9 mouse cellular contexts compared by ENCODE assay signal in the genomic region with DNA sequence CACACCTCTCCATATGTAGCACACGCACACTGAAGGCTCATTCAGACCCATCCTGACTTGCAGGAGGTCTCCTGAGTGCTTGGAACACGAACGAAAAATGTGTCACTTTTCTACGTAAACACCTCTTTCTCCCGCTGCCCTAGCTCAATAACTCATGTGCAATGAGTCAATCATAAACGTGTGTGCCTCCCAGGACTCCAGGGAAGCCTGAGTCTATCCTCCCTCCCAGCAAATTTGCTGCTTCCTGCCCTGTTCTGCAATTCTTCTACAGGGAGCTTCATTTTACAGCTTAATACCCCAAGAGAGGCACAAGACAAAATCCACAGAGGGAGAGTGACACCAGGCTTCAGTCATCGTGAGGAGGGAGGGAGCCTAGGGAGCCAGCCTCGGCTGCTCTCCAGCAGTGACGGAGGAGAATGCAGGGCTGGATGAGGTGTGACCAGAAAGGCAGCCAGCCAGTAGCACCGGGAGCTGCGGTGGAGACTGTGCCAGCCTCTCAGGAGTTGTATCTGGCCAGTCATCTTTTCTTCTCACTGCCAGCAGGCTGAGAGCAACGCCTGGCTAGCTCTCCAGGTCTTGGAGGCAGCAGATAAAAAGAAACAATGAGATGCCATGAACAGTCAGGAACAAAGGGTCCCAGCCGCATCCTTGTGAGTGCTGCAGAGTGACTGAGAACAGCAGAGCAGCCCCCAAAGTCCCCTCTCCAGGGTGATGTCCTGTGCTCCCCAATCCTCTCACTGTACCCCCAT. TPM values are rescaled to one million over a fixed set of nuclear protein-coding genes. Genes with fewer than 3 reads are reported as not detected.
DNase-seq lines count a peak whose midpoint lies in the region; ATAC-seq and TF ChIP-seq lines count a peak whose summit lies in the region.
"Had no signal": no experiment of that assay in that cellular context is flagged by ENCODE, and none has a peak within 500 bp of the region (broad histone marks: within the 10 kb centered on the region; RNA-seq: fewer than 3 reads in every experiment).

No protein-coding gene starts in this region.

- peak; percentile 94 for DNase-seq in heart, adult 11 months
- no peak for DNase-seq in heart, postnatal 25 days (ENCODE audit: low spot score)
- DNase-seq in brain, embryonic 14.5 days (ENCODE audit: low read depth), result peak; percentile 74
- peak; percentile 83 for DNase-seq in gastrocnemius, adult 18-20 months (ENCODE audit: low spot score)
- no peak for DNase-seq in limb, embryonic 14.5 days (ENCODE audit: low spot score)
- peak; percentile 56 for DNase-seq in retina, postnatal 1 day
- no peak for DNase-seq in testis, postnatal 14 days (ENCODE audit: low spot score)

- TF ChIP-seq CTCF in brain, embryonic 14.5 days (IDR thresholded peaks at IDR 0.05; ENCODE audit: borderline replicate concordance, extremely low read depth, insufficient read depth, insufficient read length), result no peak

- no peak overlapping the region for H3K4me3 ChIP-seq in hindbrain, embryonic 13.5 days
- H3K4me3 ChIP-seq in limb, embryonic 14.5 days (replicated peaks; ENCODE audit: low read length), result no peak overlapping the region
- H3K4me3 ChIP-seq: embryonic facial prominence, embryonic 15.5 days had no signal

- peak; percentile 88 for ATAC-seq in hindbrain, embryonic 13.5 days (ENCODE audit: low FRiP score)
- ATAC-seq in limb, embryonic 14.5 days (ENCODE audit: low FRiP score, low read depth), result 0 out of 2 replicates have a peak, but pooled peaks have one; percentile 30

- peak overlapping the region; percentile 62 for H3K9ac ChIP-seq in hindbrain, embryonic 13.5 days
- H3K9ac ChIP-seq in limb, embryonic 14.5 days (ENCODE audit: low read depth, low read length, severe bottlenecking), result 0 out of 2 replicates have a peak overlapping the region, but pooled peaks have one; percentile 28
- H3K9ac ChIP-seq: embryonic facial prominence, embryonic 15.5 days had no signal

- peaks cover 21% of the 10 kb centered on the region for H3K4me1 ChIP-seq in hindbrain, embryonic 13.5 days (replicated peaks)
- peaks cover 6% of the 10 kb centered on the region for H3K4me1 ChIP-seq in limb, embryonic 14.5 days (ENCODE audit: control insufficient read depth, insufficient read depth, low read length)

- no peaks in the 10 kb centered on the region for H3K36me3 ChIP-seq in hindbrain, embryonic 13.5 days
- H3K36me3 ChIP-seq in limb, embryonic 14.5 days (ENCODE audit: control insufficient read depth, insufficient read depth, low read length), result no peaks in the 10 kb centered on the region
- H3K36me3 ChIP-seq: embryonic facial prominence, embryonic 15.5 days had no signal

- peak overlapping the region; percentile 34 for H3K4me2 ChIP-seq in hindbrain, embryonic 13.5 days
- H3K4me2 ChIP-seq in limb, embryonic 14.5 days (replicated peaks; ENCODE audit: low read depth, low read length, severe bottlenecking), result no peak overlapping the region
- H3K4me2 ChIP-seq: embryonic facial prominence, embryonic 15.5 days had no signal

- H3K9me3 ChIP-seq in hindbrain, embryonic 13.5 days, result no peaks in the 10 kb centered on the region
- no peaks in the 10 kb centered on the region for H3K9me3 ChIP-seq in limb, embryonic 14.5 days (ENCODE audit: control insufficient read depth, low read length)
- H3K9me3 ChIP-seq: embryonic facial prominence, embryonic 15.5 days had no signal

- 13% methylated on average over 13 of the region's 13 CpGs for WGBS in hindbrain, embryonic 13.5 days
- 15% methylated on average over 13 of the region's 13 CpGs for WGBS in limb, embryonic 14.5 days

- no peak for TF ChIP-seq POLR2A in brain, embryonic 14.5 days (IDR thresholded peaks at IDR 0.05; ENCODE audit: borderline replicate concordance, extremely low read depth, insufficient read depth, insufficient read length, poor library complexity, severe bottlenecking)
- TF ChIP-seq POLR2A in limb, embryonic 14.5 days (IDR thresholded peaks at IDR 0.05; ENCODE audit: borderline replicate concordance, extremely low read depth, insufficient read depth, insufficient read length), result no peak

- intact Hi-C loops in heart, postnatal 25 days (cut with DNase I), result no loop called here

- no peaks in the 10 kb centered on the region for H3K27me3 ChIP-seq in hindbrain, embryonic 13.5 days
- no peaks in the 10 kb centered on the region for H3K27me3 ChIP-seq in limb, embryonic 14.5 days (ENCODE audit: control insufficient read depth, insufficient read depth, low read length)
- H3K27me3 ChIP-seq: embryonic facial prominence, embryonic 15.5 days had no signal

- H3K27ac ChIP-seq in hindbrain, embryonic 13.5 days, result peak overlapping the region; percentile 86
- H3K27ac ChIP-seq in limb, embryonic 14.5 days (replicated peaks; ENCODE audit: low read depth, low read length), result no peak overlapping the region
- H3K27ac ChIP-seq: embryonic facial prominence, embryonic 15.5 days had no signal

RNA-seq across cellular contexts. Expression of a gene that starts 37.2 kb away (rescaled TPM):
- not detected for total RNA-seq in heart, postnatal 25 days (2021)
- polyA plus RNA-seq in brain, embryonic 14.5 days (2012; rRNA removed), result 3.1 and 3.3 TPM in 2 replicates
- 1 to 10 TPM; 1.5 to 3.3 TPM for total RNA-seq in gastrocnemius, adult 18-20 months (2021)
- polyA plus RNA-seq in hindbrain, embryonic 13.5 days (2015; fragmentation: Nextera tagmentation; extraction: Ambion mirVana), result 1.6 and 2.1 TPM in 2 replicates
- 1.6 and 1.7 TPM in 2 replicates for polyA plus RNA-seq in limb, embryonic 14.5 days (2012; rRNA removed)
- polyA plus RNA-seq in limb, embryonic 14.5 days (2014; fragmentation: Nextera tagmentation; extraction: Ambion mirVana), result 0.93 and 1.2 TPM in 2 replicates

Comparison
In these comparisons a context has a peak if more than half of its experiments do, and no peak if none do; other contexts are left out.
1. DNase-seq: peak in heart, adult 11 months (single experiment), brain, embryonic 14.5 days (single experiment), gastrocnemius, adult 18-20 months (single experiment) and retina, postnatal 1 day (single experiment); none in heart, postnatal 25 days (single experiment), limb, embryonic 14.5 days (single experiment) and testis, postnatal 14 days (single experiment).